Mouse (Mus musculus) neural tube, embryonic 15.5 days (tissue): ENCODE results near the gene Tbr1. TPM values are rescaled to one million over a fixed set of nuclear protein-coding genes. Genes with fewer than 3 reads are reported as not detected.

Experiments
- ATAC-seq: fragments of 200-750 bp; cut with Nextera tagmentation; 2 replicates; pipeline ENCODE4 v1.8.0; 2017; ENCODE audit warnings: mild to moderate bottlenecking, moderate TSS enrichment, moderate library complexity; ENCODE audit not compliant: low FRiP score
- H3K27ac ChIP-seq: fragments of 300-500 bp; sonication (generic); replicated peaks from 2 replicates; pipeline ENCODE4 v1.5.1; 2015; ENCODE audit warnings: mild to moderate bottlenecking, inconsistent platforms
- H3K27me3 ChIP-seq: fragments of 300-500 bp; sonication (generic); replicated peaks from 2 replicates; pipeline ENCODE4 v1.6.1; 2015; ENCODE audit warnings: inconsistent platforms
- H3K36me3 ChIP-seq: fragments of 300-500 bp; sonication (generic); 2 replicates; pipeline ENCODE4 v1.6.1; 2015; ENCODE audit warnings: inconsistent platforms
- H3K4me1 ChIP-seq: fragments of 300-500 bp; sonication (generic); 2 replicates; pipeline ENCODE4 v1.6.1; 2015; ENCODE audit warnings: inconsistent platforms
- H3K4me2 ChIP-seq: fragments of 300-500 bp; sonication (generic); 2 replicates; pipeline ENCODE4 v1.6.1; 2015; ENCODE audit warnings: inconsistent platforms, mild to moderate bottlenecking, moderate library complexity
- H3K4me3 ChIP-seq: fragments of 300-500 bp; sonication (generic); replicated peaks from 2 replicates; pipeline ENCODE4 v1.5.1; 2015; ENCODE audit warnings: mild to moderate bottlenecking, inconsistent platforms
- H3K9ac ChIP-seq: fragments of 300-500 bp; sonication (generic); replicated peaks from 2 replicates; pipeline ENCODE4 v1.6.1; 2015; ENCODE audit warnings: mild to moderate bottlenecking, inconsistent platforms
- H3K9me3 ChIP-seq: fragments of 300-500 bp; sonication (generic); replicated peaks from 2 replicates; pipeline ENCODE4 v1.6.1; 2016; ENCODE audit warnings: inconsistent platforms
- WGBS: fragments of 180-500 bp; shearing (Covaris S2); methylation state at CpG from one replicate; pipeline ENCODE4 v1.1.7; 2015; ENCODE audit warnings: mixed read lengths; 5-methylcytosine and 5-hydroxymethylcytosine counted together
- polyA plus RNA-seq: library from polyadenylated mRNA; unstranded; fragments of >200 nt; fragmentation: Nextera tagmentation; extraction: Ambion mirVana; gene quantifications from 2 replicates; pipeline ENCODE4 v1.2.1, GENCODE M21; 2015

The Tbr1 gene
- polyA plus RNA-seq, 1 experiment from 2014 or later: 0.06 TPM

GRCm38 (mm10) chr2:61804841-61805540 lies 2.3 kb downstream of the Tbr1 start:
- Histone ChIP-seq H3K9me3 (no peaks in the 10 kb centered on the region), H3K4me1 (peaks cover 23% of the 10 kb centered on the region), H3K4me3 (0 out of 2 replicates have a peak overlapping the region, but pooled peaks have one; percentile 3), H3K4me2 (peak overlapping the region; percentile 5; the same call in 1 of the 2 replicates), H3K9ac (no peak overlapping the region), H3K27me3 (peaks cover 67% of the 10 kb centered on the region), H3K27ac (no peak overlapping the region), H3K36me3 (peaks cover under 1% of the 10 kb centered on the region; the same call in 1 of the 2 replicates)
- no peak; the same call in 1 of the 2 replicates for ATAC-seq
- 1% methylated on average over 39 of the region's 39 CpGs for WGBS

GRCm38 (mm10) chr2:61805541-61806345 lies 3.0 kb downstream of the Tbr1 start:
- Histone ChIP-seq H3K4me1 (peaks cover 23% of the 10 kb centered on the region), H3K9me3 (no peaks in the 10 kb centered on the region), H3K4me2 (peak overlapping the region; percentile 5; the same call in 1 of the 2 replicates), H3K36me3 (no peaks in the 10 kb centered on the region), H3K27ac (no peak overlapping the region), H3K9ac (no peak overlapping the region), H3K4me3 (0 out of 2 replicates have a peak overlapping the region, but pooled peaks have one; percentile 3), H3K27me3 (peaks cover 74% of the 10 kb centered on the region)
- under 1% methylated on average over 39 of the region's 39 CpGs for WGBS
- 0 out of 2 replicates have a peak, but pooled peaks have one; percentile 19 for ATAC-seq

GRCm38 (mm10) chr2:61806346-61806825 lies 3.7 kb downstream of the Tbr1 start:
- Histone ChIP-seq H3K4me1 (peaks cover 25% of the 10 kb centered on the region), H3K27me3 (peaks cover 75% of the 10 kb centered on the region), H3K27ac (no peak overlapping the region), H3K9ac (no peak overlapping the region), H3K36me3 (no peaks in the 10 kb centered on the region), H3K9me3 (no peaks in the 10 kb centered on the region), H3K4me2 (no peak overlapping the region), H3K4me3 (no peak overlapping the region)
- no peak for ATAC-seq
- WGBS: 4% methylated on average over 3 of the region's 3 CpGs

GRCm38 (mm10) chr2:61807151-61807550 lies 4.4 kb downstream of the Tbr1 start:
- no peak for ATAC-seq
- Histone ChIP-seq H3K4me3 (no peak overlapping the region), H3K9me3 (no peaks in the 10 kb centered on the region), H3K36me3 (no peaks in the 10 kb centered on the region), H3K27ac (no peak overlapping the region), H3K4me1 (peaks cover 32% of the 10 kb centered on the region), H3K9ac (no peak overlapping the region), H3K27me3 (peaks cover 73% of the 10 kb centered on the region), H3K4me2 (no peak overlapping the region)
- under 1% methylated on average over 22 of the region's 22 CpGs for WGBS

GRCm38 (mm10) chr2:61807781-61808180 lies 5.1 kb downstream of the Tbr1 start:
- H3K9me3 ChIP-seq: no peaks in the 10 kb centered on the region
- 21% methylated on average over 2 of the region's 2 CpGs for WGBS
- peaks cover 34% of the 10 kb centered on the region for H3K4me1 ChIP-seq
- no peak overlapping the region for H3K27ac ChIP-seq
- no peak for ATAC-seq
- no peaks in the 10 kb centered on the region for H3K36me3 ChIP-seq
- no peak overlapping the region for H3K9ac ChIP-seq
- no peak overlapping the region for H3K4me3 ChIP-seq
- peaks cover 73% of the 10 kb centered on the region for H3K27me3 ChIP-seq
- H3K4me2 ChIP-seq: no peak overlapping the region

GRCm38 (mm10) chr2:61808776-61809175 lies 6.0 kb downstream of the Tbr1 start:
- WGBS: under 1% methylated on average over 6 of the region's 6 CpGs
- Histone ChIP-seq H3K36me3 (no peaks in the 10 kb centered on the region), H3K4me1 (peaks cover 26% of the 10 kb centered on the region), H3K27ac (no peak overlapping the region), H3K4me2 (no peak overlapping the region), H3K27me3 (peaks cover 71% of the 10 kb centered on the region), H3K9ac (no peak overlapping the region), H3K4me3 (no peak overlapping the region), H3K9me3 (no peaks in the 10 kb centered on the region)
- no peak for ATAC-seq

- ATAC-seq: no peak
- Histone ChIP-seq H3K27ac (no peak overlapping the region), H3K4me1 (peaks cover 24% of the 10 kb centered on the region), H3K4me3 (no peak overlapping the region), H3K27me3 (peaks cover 71% of the 10 kb centered on the region), H3K4me2 (no peak overlapping the region), H3K36me3 (no peaks in the 10 kb centered on the region), H3K9ac (no peak overlapping the region), H3K9me3 (no peaks in the 10 kb centered on the region)
- WGBS: 0% methylated on average over 1 of the region's 1 CpGs
Measured at GRCm38 (mm10) chr2:61809381-61809780, 6.7 kb downstream of the Tbr1 start.

- Histone ChIP-seq H3K27me3 (peaks cover 66% of the 10 kb centered on the region), H3K4me1 (peaks cover 24% of the 10 kb centered on the region)
Measured at GRCm38 (mm10) chr2:61810751-61811150, 8.0 kb downstream of the Tbr1 start.

GRCm38 (mm10) chr2:61811163-61811506 lies 8.4 kb downstream of the Tbr1 start:
- Histone ChIP-seq H3K4me3 (peak overlapping the region; percentile 46), H3K4me2 (peak overlapping the region; percentile 95), H3K9ac (no peak overlapping the region), H3K27me3 (peaks cover 66% of the 10 kb centered on the region), H3K9me3 (no peaks in the 10 kb centered on the region), H3K4me1 (peaks cover 28% of the 10 kb centered on the region), H3K27ac (no peak overlapping the region), H3K36me3 (no peaks in the 10 kb centered on the region)
- WGBS: 8% methylated on average over 8 of the region's 8 CpGs
- no peak for ATAC-seq

More at GRCm38 (mm10) chr2:61810751-61811150, 8.0 kb downstream of the Tbr1 start:
- no peak for ATAC-seq
- H3K4me2 ChIP-seq: no peak overlapping the region
- H3K36me3 ChIP-seq: no peaks in the 10 kb centered on the region
- H3K27ac ChIP-seq: no peak overlapping the region
- no peaks in the 10 kb centered on the region for H3K9me3 ChIP-seq
- no peak overlapping the region for H3K4me3 ChIP-seq
- 26% methylated on average over 4 of the region's 4 CpGs for WGBS
- H3K9ac ChIP-seq: no peak overlapping the region

GRCm38 (mm10) chr2:61811507-61812421 lies 9.0 kb downstream of the Tbr1 start:
- Histone ChIP-seq H3K4me1 (peaks cover 28% of the 10 kb centered on the region), H3K27ac (no peak overlapping the region), H3K27me3 (peaks cover 66% of the 10 kb centered on the region), H3K4me3 (peak overlapping the region; percentile 46), H3K4me2 (peak overlapping the region; percentile 95), H3K9ac (peak overlapping the region; percentile 41), H3K9me3 (no peaks in the 10 kb centered on the region), H3K36me3 (no peaks in the 10 kb centered on the region)
- peak; percentile 44 for ATAC-seq
- WGBS: under 1% methylated on average over 120 of the region's 121 CpGs

GRCm38 (mm10) chr2:61812536-61812935 lies 9.8 kb downstream of the Tbr1 start:
- Histone ChIP-seq H3K9ac (no peak overlapping the region), H3K27me3 (peaks cover 65% of the 10 kb centered on the region), H3K4me3 (peak overlapping the region; percentile 46), H3K4me1 (peaks cover 24% of the 10 kb centered on the region), H3K9me3 (no peaks in the 10 kb centered on the region), H3K36me3 (no peaks in the 10 kb centered on the region), H3K4me2 (peak overlapping the region; percentile 95), H3K27ac (no peak overlapping the region)
- WGBS: 3% methylated on average over 12 of the region's 12 CpGs
- no peak for ATAC-seq
